Mouse (Mus musculus) monocyte, adult 5-6 weeks (primary cell): ENCODE measurements around the gene Hist1h2bh. TPM values are rescaled to one million over a fixed set of nuclear protein-coding genes. Genes with fewer than 3 reads are reported as not detected.
"Not testable (repeated sequence)": the region's sequence is repeated elsewhere in the genome, so short reads cannot be mapped to it uniquely, and the experiment has no call there.

Experiments
- ATAC-seq: fragments of 153-309, 156-312 bp; replicated peaks from 2 replicates; pipeline ENCODE4 v1.8.0; 2017; ENCODE audit warnings: mild to moderate bottlenecking; ENCODE audit not compliant: low TSS enrichment, insufficient number of reproducible peaks, severe bottlenecking, poor library complexity, low FRiP score
- total RNA-seq: library from RNA; stranded (forward); fragments of 200-1000, 200-491, 200-594 nt; gene quantifications from 3 replicates; pipeline ENCODE4 v1.2.3, GENCODE M21; 2017

Hist1h2bh gene
- total RNA-seq, 1 experiment from 2014 or later: 2.1 TPM

DNA sequence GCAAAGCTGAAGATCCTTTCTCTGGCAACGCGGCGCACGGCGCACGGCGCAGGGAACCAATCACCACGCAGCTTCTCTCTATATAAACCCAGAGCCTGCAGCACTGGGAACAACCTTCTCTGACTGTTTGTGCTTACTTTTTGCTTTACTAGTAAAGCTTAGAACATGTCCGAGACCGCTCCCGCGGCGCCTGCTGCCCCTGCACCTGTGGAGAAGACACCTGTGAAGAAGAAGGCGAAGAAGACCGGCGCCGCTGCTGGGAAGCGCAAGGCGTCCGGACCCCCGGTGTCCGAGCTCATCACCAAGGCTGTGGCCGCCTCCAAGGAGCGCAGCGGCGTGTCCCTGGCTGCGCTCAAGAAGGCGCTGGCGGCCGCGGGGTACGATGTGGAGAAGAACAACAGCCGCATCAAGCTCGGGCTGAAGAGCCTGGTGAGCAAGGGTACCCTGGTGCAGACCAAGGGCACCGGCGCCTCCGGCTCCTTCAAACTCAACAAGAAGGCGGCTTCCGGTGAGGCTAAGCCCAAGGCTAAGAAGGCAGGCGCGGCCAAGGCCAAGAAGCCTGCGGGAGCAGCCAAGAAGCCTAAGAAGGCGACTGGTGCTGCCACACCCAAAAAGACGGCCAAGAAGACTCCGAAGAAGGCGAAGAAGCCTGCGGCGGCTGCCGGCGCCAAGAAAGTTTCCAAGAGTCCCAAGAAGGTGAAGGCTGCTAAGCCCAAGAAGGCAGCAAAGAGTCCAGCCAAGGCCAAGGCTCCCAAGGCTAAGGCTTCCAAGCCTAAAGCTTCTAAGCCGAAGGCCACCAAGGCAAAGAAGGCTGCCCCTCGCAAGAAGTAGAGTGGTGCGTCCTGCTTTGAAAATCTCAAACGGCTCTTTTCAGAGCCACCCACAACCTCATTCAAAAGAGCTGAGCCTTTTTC is 12.0 kb upstream of the Hist1h2bh start:
- ATAC-seq: peak; percentile 71

DNA sequence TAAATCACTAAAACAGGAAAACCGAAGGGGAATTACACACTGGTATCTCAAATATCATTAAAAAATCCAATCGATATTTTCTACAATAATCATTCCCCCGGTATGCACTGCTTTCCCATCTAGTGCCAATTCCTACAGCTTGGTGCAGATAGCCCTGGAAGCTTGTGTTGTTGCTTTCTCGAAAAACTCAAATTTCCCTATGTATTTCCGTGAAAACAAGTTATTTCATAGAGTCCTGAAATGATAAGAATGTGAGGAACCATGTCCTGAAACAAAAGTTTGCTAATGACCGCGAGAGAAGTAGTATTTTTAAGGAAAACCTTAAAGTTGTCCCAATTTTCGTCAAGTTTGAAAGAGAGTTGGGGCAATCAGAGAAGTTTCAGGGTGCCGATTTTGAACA is 11.2 kb upstream of the Hist1h2bh start:
- no peak for ATAC-seq

DNA sequence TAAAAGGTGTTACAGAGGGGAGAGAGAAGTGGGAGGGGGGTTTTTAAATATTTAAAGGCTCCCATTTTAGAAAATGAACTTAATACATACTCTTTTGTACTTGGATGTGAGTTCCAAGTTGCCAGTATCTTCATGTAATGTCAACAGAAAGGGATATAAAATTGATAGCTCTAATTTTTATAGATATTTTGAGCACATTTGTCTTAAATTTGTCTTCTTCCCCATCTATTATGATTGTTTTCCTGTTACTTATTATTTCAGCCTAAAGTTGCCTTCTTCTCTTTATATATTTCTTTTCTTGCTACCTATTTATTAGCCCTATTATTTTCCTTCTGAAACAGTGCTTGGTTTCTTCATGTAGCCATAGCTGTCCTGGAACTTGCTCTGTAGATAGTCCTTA is 9.8 kb upstream of the Hist1h2bh start, which contains the start of gene Hist1h1d:
Hist1h1d (plus strand) TSS at position 301 of the 400 bp plus-strand sequence.
- ATAC-seq: no peak

DNA sequence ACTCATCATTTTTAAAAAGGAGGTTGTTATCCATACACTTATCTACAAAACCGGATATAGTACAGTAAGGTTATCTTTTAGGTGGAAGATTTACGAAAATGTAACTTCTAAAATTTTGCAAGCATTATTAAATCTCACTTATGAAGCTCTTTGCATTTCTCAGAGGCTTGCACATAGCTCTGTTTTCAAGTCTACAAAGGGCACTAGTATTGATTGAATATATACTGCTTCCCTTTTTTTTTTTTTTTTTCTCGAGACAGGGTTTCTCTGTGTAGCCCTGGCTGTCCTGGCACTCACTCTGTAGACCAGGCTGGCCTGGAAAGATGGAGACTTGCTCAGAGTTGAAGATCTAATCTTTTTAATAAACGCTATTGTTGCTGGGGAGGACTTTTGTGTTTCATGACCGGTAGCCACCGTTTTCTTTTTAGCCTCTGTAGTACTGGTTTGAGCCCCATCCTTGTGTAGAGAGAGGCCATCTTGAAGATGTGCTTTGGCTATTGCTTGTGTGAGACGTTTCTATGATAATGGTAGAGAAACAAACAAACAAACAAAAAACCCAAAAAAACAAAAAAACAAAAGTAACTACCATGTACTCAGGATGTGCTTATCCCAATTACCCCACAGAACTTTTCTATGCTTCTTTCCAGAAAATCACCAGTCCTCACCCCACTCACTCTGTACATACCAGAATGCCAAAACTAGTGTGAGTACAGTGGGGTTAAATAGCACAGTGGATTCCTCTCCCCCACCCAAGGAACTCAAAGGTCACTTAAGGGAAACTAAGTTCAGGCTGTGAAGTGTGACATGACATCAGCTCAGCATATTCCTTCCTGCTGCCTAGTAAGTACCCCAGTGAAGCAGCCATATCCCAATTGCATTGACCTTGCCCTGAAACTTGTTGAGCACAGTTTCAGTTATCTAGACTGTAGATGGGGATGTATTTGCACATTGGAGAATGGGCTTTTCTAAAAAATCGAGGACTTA is 9.0 kb upstream of the Hist1h2bh start:
- ATAC-seq: no peak

DNA sequence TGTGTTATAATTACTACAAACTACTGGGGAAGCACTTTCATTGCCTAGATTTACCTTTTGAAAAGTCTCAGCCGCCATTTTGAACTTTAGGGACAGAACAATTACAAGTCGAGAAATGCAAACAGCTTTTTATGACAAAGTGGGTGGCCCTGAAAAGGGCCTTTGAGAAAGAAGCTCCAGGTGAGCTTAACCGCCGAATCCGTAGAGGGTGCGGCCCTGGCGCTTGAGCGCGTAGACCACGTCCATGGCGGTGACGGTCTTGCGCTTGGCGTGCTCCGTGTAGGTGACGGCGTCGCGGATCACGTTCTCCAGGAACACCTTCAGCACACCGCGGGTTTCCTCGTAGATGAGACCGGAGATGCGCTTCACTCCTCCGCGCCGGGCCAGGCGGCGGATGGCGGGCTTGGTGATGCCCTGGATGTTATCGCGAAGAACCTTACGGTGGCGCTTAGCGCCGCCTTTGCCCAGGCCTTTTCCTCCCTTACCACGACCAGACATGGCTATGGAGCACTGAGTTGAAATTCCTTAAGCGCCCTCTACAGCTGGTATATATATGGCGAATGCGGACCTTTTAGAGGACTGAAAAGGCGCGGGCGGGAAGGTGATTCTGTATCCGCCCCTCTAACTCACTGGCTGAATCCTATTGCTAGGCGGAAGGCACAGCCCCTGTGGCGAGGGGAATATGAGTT is 8.1 kb upstream of the Hist1h2bh start, which contains the start of gene Hist1h4f:
Hist1h4f (minus strand) TSS at position 503 of the 689 bp plus-strand sequence.
- ATAC-seq: peak; percentile 88

DNA sequence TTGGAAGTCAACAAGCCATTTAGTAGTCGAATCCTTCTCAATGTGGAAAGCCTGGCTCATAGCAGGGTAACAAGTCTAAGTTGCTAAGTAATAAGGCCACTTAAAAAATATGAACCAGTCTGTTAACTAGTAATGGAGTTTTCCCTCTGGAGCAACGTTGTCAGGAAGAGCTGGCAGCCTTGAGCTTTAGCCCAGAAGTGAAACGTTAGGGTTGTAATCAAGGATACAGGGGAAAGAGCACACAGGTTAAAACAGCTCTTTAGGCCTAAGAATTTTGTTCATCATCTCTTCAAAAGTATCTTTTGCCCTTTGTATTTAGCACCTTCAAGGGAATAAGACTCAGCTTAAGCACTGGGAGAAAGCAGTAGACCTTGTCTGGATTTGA is 7.6 kb upstream of the Hist1h2bh start:
- no peak for ATAC-seq

DNA sequence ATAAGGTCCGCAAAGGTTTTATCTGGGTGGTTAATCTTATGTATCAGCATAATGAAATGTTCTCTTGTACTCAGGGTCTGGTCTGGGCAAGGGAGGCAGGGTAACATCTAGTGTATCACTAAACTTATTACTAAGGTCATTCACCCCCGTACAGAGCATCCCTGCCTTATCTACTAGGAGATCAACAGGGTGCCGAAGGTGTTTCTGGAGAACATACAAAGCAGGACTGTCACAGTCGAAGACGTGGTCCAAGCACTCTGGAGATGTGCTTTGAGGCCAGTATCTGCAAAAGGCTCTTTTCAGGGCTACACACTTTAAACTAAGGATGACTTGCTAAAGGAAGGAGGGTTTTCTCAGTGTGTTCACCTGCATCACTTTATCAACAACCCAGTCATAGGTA is 3.5 kb upstream of the Hist1h2bh start:
- no peak for ATAC-seq

DNA sequence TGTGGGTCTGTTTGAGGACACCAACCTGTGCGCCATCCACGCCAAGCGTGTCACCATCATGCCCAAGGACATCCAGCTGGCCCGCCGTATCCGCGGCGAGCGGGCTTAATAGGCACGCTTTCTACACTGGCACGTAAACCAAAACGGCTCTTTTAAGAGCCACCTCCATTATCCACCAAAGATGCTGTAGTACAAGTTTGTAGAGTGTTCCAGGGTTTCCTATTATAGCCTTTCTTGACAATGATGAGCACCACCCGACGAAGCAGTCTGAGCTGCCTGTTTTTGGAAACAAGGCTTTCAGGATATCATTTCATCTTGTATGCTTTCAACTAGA is 1.6 kb upstream of the Hist1h2bh start:
- not testable (repeated sequence) for ATAC-seq

DNA sequence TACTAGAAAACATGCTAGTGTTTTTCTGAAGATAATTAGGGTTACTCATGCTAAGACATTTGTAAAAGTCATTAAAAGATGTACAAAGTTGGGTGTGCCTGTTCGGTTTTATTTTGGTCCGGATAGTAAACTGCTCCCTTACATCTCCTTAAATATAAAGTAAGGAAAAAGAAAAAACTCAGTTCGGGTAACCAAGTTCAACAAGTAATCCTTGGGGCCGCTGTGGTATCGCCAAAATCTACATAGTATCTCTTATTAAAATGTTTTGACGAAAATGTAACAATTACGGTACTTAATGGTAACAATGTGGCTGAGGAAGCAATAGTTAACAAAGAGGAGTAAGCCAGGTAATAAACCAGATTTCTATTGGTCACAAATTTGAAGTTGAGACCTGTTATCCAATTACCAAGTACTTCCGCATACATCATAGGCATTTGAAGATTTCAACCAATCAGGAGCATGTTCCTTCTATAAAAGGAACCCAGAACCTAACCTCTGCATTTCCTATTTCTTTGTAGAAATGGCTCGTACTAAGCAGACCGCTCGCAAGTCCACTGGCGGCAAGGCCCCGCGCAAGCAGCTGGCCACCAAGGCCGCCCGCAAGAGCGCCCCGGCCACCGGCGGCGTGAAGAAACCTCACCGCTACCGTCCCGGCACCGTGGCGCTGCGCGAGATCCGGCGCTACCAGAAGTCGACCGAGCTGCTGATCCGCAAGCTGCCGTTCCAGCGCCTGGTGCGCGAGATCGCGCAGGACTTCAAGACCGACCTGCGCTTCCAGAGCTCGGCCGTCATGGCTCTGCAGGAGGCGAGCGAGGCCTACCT is 984 bp upstream of the Hist1h2bh start, which contains the start of gene Hist1h3f:
Hist1h3f (plus strand) TSS at position 88 of the 822 bp plus-strand sequence.
- peak; percentile 92 for ATAC-seq

DNA sequence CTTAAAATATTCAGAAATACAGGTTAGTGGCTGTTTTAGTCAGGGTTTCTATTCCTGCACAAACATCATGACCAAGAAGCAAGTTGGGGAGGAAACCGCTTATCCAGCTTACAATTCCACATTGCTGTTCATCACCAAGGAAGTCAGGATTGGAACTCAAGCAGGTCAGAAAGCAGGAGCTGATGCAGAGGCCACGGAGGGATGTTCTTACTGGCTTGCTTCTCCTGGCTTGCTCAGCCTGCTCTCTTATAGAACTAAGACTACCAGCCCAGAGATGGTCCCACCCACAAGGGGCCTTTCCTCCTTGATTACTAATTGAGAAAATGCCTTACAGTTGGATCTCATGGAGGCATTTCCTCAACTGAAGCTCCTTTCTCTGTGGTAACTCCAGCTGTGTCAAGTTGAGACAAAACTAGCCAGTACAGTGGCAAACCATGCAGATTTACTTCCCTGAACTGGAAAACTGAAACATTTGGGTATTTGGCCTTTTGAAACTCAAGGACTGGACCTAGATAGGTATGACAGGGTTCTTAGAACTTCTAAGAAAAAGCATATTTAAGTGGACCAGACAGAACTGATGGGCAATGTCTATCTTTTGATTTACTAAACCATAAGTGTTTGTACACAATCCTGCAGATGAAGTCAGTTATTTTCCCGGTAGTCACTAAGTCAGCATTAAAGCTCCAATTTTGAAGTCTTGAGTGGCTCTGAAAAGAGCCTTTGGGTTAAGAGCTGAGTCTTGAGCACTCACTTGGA is 789 bp downstream of the Hist1h2bh start:
- ATAC-seq: not testable (repeated sequence)

DNA sequence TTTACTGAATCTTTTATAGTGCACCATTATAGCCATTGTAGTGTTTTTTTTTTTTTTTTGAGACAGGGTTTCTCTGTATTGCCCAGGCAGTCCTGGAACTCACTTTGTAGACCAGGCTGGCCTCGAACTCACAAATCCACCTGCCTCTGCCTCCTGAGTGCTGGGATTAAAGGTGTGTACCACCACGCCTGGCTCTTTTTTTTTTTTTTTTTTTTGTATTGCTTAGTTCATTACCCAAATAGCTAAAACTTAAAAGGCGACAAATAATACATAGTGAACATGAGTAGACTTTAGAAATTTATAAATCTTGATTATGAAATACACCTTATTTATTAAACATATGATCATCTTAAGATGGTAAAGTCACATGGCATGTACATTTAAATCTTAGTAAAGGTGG is 1.7 kb downstream of the Hist1h2bh start:
- ATAC-seq: no peak

DNA sequence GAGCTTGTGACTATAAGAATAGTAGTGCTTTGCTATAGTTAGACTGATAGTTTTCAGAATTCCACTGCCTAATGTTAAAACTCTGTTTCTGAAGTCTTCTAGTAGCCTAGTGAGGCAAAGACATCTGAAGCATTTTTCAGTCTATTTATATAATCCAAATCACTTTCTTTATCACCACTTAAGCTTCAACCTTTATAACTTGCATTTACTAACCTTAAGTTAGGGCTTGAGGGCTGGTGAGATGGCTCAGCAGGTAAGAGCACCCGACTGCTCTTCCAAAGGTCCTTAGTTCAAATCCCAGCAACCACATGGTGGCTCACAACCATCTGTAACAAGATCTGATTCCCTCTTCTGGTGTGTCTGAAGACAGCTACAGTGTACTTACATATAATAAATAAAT is 3.4 kb downstream of the Hist1h2bh start:
- ATAC-seq: not testable (repeated sequence)

DNA sequence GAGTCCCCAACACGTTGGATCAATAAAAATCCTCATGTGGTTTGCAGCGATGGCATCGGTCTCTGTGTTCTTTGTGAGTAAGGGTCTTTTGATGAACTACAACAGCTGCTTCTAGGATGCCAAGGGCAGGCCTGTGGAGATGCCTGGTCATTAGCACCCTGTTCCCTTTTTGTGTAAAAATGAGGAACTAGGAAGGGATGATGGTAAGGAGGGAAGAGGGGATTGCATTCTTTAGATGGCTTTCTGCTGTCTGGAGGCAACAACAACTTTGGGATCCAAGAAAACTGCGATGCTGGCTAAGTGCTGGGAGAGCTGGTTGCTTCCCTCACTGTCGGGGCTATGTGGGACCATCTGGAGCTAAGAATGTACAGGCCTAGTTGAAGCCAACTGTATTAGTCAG is 4.9 kb downstream of the Hist1h2bh start:
- ATAC-seq: 0 out of 2 replicates have a peak, but pooled peaks have one; percentile 28

DNA sequence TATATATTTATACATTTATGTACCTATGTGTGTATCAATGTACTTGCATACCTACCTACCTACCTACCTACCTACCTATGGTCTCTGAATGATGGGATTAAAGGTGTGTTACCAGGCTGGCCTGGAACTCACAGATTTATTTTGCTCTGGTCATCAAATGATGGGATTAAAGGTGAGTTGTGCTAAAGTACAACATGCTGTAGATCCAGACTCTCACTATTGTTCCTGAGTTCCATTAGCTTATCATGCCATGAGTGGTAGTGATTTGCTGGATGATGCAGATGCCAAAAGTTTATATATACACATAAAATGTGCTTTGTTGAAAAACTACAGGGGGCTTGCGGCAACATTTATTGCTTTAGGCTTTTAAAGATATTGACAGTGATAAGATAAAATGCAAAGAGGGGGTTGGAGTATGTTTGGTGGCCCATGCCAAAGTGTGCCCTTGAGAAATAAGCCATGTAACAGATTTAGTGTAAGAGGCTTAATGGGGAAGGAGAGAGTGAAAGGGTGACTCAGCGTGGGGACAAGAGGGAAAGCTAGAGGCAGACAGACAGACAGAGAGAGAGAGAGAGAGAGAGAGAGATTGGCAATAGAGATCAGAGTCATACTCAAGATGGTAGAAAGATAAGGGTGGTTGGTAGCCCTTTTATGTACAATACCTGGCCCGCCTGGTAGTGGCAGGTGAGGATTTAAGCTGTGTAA is 6.0 kb downstream of the Hist1h2bh start:
- no peak for ATAC-seq

DNA sequence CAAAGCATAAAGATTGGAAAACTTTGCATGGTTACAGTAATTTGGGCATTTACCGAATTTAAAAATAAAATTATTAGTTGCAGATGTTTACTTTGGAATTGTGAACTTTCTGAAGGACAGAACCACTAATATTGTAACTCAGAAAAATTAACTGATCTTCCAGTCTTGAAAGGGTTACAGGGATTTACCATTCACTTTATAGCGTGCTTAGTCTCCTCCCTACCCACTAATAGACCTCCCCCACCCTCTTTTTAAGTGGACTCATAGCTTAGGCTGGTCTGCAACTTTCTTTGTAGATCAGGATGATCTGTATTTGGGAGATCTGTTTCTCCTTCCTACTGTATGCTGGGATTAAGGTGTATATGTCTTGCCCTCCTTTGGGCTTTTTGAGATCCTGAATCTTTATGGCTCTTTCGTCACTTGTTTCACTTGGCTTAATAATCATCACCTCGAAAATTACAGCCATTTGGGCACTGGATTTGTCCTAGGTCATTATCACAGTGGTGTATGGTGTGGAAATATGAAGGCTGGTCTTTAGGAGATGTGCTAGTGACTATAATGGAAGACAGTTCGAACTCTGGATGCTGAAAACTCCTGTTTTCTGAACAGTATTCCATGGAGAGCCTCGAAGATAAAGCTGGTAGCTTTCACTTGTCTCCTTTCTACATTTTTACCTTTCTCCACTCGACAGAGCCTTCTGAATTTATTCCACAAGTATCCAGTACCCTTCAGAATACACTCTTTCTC is 6.9 kb downstream of the Hist1h2bh start:
- no peak for ATAC-seq
